Mouse (Mus musculus): ENCODE measurements at regions not wholly inside any gene's neighbourhood (a gene's known extent, or its start where the extent isn't known, plus 50 kb on each side); places are given as distances from the start of the nearest gene placed in this dataset.
A peak's percentile ranks its signal among the peaks of the same experiment; 100 is the strongest.

DNA sequence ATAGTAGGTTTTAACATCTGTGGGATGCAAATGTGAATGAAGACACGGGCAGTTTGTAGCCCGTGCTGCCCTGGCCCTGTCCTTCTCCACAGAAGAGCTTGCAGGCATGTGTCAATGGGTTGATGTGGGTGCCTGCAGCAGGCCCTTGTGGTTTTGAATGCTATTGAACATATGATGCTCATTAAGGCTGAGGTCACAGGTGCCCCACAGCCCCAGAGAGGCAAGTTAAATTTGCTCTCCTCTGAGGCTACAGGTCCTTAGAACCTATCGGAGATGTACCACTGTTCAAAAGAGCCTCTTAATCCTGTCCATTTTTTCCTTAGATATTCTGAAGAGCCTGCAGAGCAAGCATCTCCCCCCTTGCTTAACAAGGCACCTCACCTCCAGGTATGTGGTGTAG, 71.7 kb upstream of the Dlg1 start:
- no peak; the same call in none of the 2 replicates for ATAC-seq (replicated peaks)
- H3K4me2 ChIP-seq, result peak overlapping the region; percentile 14; the same call in 1 of the 2 replicates

DNA sequence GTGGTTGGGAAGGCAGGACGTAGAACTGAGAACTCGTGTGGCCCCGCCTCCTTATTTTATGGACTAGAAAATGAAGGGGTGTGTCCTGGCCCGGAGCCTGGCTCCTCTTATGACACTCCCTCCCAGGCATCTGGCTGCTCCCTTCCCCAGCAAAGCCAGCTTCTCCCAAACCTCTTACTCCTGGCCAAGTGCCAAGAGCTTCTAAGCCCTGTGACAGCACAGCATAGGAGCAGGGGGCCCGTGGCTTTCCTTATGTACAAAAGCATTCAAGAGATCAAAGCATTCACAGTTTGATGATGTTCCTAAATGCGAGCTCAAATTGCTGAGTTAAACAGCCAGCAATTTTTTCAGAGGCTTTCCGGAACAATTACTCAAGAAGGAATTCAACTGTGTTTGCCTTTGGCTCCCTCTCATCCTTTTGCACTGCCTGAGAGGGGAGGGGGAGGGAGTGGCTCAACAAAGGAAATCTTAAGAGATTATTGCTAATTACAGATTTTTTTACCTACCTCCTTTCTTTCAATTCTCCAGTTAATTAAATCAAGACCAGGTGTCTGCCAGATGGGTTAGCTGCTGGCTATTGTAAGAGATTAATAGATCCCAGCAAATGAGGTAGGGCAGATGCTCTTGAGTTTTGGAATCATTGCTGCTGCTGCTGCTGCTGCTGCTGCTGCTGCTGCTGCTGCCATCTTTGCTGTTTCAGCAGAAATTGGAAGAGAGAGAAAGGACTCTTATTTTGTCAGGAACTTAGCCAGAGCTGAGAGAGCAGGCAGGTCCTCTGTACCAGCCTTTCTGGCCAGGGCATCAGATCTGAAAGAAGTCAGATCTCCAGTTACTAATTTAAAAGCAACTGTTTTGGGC, 71.0 kb upstream of the Dlg1 start:
- H3K27ac ChIP-seq, result peak overlapping the region; percentile 79
- no peaks in the 10 kb centered on the region for H3K27me3 ChIP-seq (replicated peaks)
- ATAC-seq (replicated peaks), result peak; percentile 96
- peak overlapping the region; percentile 14 for H3K4me2 ChIP-seq
- 8% methylated on average over 7 of the region's 7 CpGs for WGBS
- no peaks in the 10 kb centered on the region for H3K36me3 ChIP-seq (replicated peaks)
- H3K9me3 ChIP-seq, result no peaks in the 10 kb centered on the region
- no peak overlapping the region for H3K4me3 ChIP-seq
- H3K9ac ChIP-seq, result no peak overlapping the region
- peaks cover 30% of the 10 kb centered on the region for H3K4me1 ChIP-seq

More for the DNA sequence above, 71.7 kb upstream of the Dlg1 start:
- 43% methylated on average over 3 of the region's 3 CpGs for WGBS
- Histone ChIP-seq H3K9me3 (no peaks in the 10 kb centered on the region), H3K27me3 (replicated peaks) (no peaks in the 10 kb centered on the region), H3K4me1 (peaks cover 30% of the 10 kb centered on the region), H3K36me3 (replicated peaks) (no peaks in the 10 kb centered on the region), H3K27ac (peak overlapping the region; percentile 79), H3K9ac (no peak overlapping the region), H3K4me3 (no peak overlapping the region)

- H3K9ac ChIP-seq, result no peak overlapping the region
Observed at GRCm38 (mm10) chr16:31592973-31593683, 70.1 kb upstream of the Dlg1 start.

GRCm38 (mm10) chr16:31597965-31598364, 65.3 kb upstream of the Dlg1 start:
- no peak for ATAC-seq (replicated peaks)
- Histone ChIP-seq H3K9ac (no peak overlapping the region), H3K27ac (no peak overlapping the region), H3K36me3 (replicated peaks) (no peaks in the 10 kb centered on the region), H3K4me3 (no peak overlapping the region), H3K4me1 (peaks cover 8% of the 10 kb centered on the region), H3K4me2 (no peak overlapping the region), H3K9me3 (no peaks in the 10 kb centered on the region), H3K27me3 (replicated peaks) (no peaks in the 10 kb centered on the region)
- 79% methylated on average over 5 of the region's 5 CpGs for WGBS

More at GRCm38 (mm10) chr16:31592973-31593683, 70.1 kb upstream of the Dlg1 start:
- no peaks in the 10 kb centered on the region for H3K27me3 ChIP-seq (replicated peaks)
- H3K4me1 ChIP-seq, result peaks cover 30% of the 10 kb centered on the region
- H3K4me3 ChIP-seq, result no peak overlapping the region
- 30% methylated on average over 9 of the region's 9 CpGs for WGBS
- H3K36me3 ChIP-seq (replicated peaks), result no peaks in the 10 kb centered on the region
- peak overlapping the region; percentile 79 for H3K27ac ChIP-seq
- 0 out of 2 replicates have a peak overlapping the region, but pooled peaks have one; percentile 14 for H3K4me2 ChIP-seq
- H3K9me3 ChIP-seq, result no peaks in the 10 kb centered on the region
- no peak for ATAC-seq (replicated peaks)

DNA sequence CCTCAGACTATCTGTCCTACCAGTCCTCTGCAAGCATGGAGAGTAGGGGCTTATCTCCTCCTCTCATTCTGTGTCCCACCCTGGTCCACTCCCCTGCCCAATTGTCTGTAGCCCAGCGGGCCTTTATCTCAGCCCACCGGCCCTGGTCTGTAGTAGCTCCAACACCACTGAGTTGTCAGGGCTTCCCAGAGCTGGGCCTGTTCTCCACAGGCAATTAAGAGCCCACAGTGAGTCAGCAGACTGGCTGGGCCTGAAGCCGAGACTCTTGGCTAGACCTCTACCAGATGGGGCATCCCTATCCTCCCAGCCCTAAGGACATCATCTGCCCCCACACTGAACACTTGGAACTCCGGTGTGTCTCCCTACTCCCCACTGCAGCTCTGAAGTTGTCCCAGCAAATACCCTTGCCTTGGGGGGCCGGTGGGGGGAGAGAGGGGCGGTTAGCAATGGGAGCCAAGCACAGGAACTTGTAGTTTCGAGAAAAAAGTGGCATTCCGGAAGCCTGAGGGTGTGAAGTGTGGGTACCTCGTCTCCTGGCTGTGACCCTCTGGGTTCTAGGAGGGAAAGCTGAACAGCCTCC, 64.7 kb upstream of the Dlg1 start:
- 82% methylated on average over 9 of the region's 9 CpGs for WGBS
- Histone ChIP-seq H3K9ac (no peak overlapping the region), H3K4me1 (peaks cover 3% of the 10 kb centered on the region), H3K27ac (no peak overlapping the region), H3K4me2 (no peak overlapping the region), H3K27me3 (replicated peaks) (no peaks in the 10 kb centered on the region), H3K36me3 (replicated peaks) (no peaks in the 10 kb centered on the region), H3K9me3 (no peaks in the 10 kb centered on the region), H3K4me3 (no peak overlapping the region)
- ATAC-seq (replicated peaks), result no peak

DNA sequence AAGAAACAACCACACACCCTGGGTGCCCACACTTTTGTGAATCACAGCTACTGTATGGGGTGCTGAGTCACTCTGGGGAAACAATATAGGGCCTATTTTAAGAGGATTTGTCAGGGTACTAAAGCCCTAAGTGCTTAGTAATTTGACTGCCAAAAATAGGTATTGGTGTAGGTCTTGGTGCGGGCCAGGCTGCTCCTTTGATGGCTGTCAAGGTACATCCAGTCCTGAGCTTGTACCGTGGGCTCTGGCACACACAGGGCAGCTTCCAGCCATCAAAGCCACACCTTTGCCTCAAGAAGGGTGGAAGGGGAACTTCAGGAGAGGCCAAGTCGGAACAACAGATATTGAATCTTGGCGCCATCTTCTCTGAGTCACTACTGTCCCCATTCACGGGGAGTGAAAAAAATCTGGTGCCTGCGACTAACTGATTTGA, 64.2 kb upstream of the Dlg1 start:
- Histone ChIP-seq H3K9me3 (no peaks in the 10 kb centered on the region), H3K36me3 (replicated peaks) (no peaks in the 10 kb centered on the region), H3K4me2 (no peak overlapping the region), H3K4me3 (no peak overlapping the region), H3K27me3 (replicated peaks) (no peaks in the 10 kb centered on the region), H3K4me1 (no peaks in the 10 kb centered on the region), H3K27ac (no peak overlapping the region), H3K9ac (no peak overlapping the region)
- ATAC-seq (replicated peaks), result no peak
- WGBS, result 93% methylated on average over 6 of the region's 6 CpGs

- Histone ChIP-seq H3K4me2 (no peak overlapping the region), H3K4me3 (no peak overlapping the region), H3K36me3 (replicated peaks) (no peaks in the 10 kb centered on the region), H3K27me3 (replicated peaks) (no peaks in the 10 kb centered on the region), H3K27ac (no peak overlapping the region), H3K9ac (no peak overlapping the region), H3K9me3 (no peaks in the 10 kb centered on the region), H3K4me1 (no peaks in the 10 kb centered on the region)
- WGBS, result 92% methylated on average over 3 of the region's 3 CpGs
- no peak for ATAC-seq (replicated peaks)
Observed at GRCm38 (mm10) chr16:31601278-31601677, 62.0 kb upstream of the Dlg1 start.

- Histone ChIP-seq H3K4me2 (no peak overlapping the region), H3K9ac (no peak overlapping the region), H3K27ac (no peak overlapping the region), H3K4me1 (no peaks in the 10 kb centered on the region), H3K4me3 (no peak overlapping the region), H3K9me3 (no peaks in the 10 kb centered on the region), H3K27me3 (replicated peaks) (no peaks in the 10 kb centered on the region), H3K36me3 (replicated peaks) (no peaks in the 10 kb centered on the region)
- ATAC-seq (replicated peaks), result no peak
- 81% methylated on average over 11 of the region's 11 CpGs for WGBS
Observed at GRCm38 (mm10) chr16:31603185-31603584, 60.1 kb upstream of the Dlg1 start.

GRCm38 (mm10) chr16:31606389-31607177, 56.7 kb upstream of the Dlg1 start:
- H3K4me1 ChIP-seq, result no peaks in the 10 kb centered on the region
- no peak for ATAC-seq (replicated peaks)

DNA sequence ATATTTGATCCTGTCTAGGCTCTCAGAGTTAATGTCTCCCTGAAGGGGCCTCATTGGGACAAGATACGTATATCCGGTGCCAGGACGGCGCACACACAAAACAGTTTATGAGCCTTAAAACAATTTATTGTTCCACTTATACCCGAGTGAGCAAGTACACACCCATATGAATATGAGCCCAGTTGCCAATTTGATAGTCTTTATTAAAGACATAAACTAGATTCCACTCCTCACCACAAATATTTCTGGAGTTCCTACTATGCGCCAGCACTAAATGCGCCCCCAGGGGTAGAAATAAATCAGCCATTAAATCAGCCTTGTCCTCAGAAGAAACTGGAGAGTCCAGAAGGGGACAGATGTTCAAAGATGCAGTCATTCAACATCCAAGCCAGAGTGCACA, 54.3 kb upstream of the Dlg1 start:
- WGBS, result 93% methylated on average over 7 of the region's 7 CpGs

More at GRCm38 (mm10) chr16:31606389-31607177, 56.7 kb upstream of the Dlg1 start:
- WGBS, result 80% methylated on average over 11 of the region's 11 CpGs
- no peak overlapping the region for H3K4me2 ChIP-seq
- no peaks in the 10 kb centered on the region for H3K9me3 ChIP-seq
- H3K36me3 ChIP-seq (replicated peaks), result no peaks in the 10 kb centered on the region
- no peak overlapping the region for H3K9ac ChIP-seq
- H3K4me3 ChIP-seq, result no peak overlapping the region
- no peak overlapping the region for H3K27ac ChIP-seq
- H3K27me3 ChIP-seq (replicated peaks), result no peaks in the 10 kb centered on the region

GRCm38 (mm10) chr16:31609394-31610172, 53.7 kb upstream of the Dlg1 start:
- no peak overlapping the region for H3K4me2 ChIP-seq
- no peak overlapping the region for H3K4me3 ChIP-seq
- H3K36me3 ChIP-seq (replicated peaks), result no peaks in the 10 kb centered on the region
- no peak for ATAC-seq (replicated peaks)
- H3K27me3 ChIP-seq (replicated peaks), result no peaks in the 10 kb centered on the region
- no peaks in the 10 kb centered on the region for H3K9me3 ChIP-seq
- H3K4me1 ChIP-seq, result no peaks in the 10 kb centered on the region
- H3K9ac ChIP-seq, result no peak overlapping the region
- no peak overlapping the region for H3K27ac ChIP-seq
- 92% methylated on average over 10 of the region's 10 CpGs for WGBS

More for the DNA sequence above, 54.3 kb upstream of the Dlg1 start:
- Histone ChIP-seq H3K9me3 (no peaks in the 10 kb centered on the region), H3K27me3 (replicated peaks) (no peaks in the 10 kb centered on the region), H3K36me3 (replicated peaks) (no peaks in the 10 kb centered on the region), H3K4me1 (no peaks in the 10 kb centered on the region), H3K27ac (no peak overlapping the region), H3K4me3 (no peak overlapping the region), H3K9ac (no peak overlapping the region), H3K4me2 (no peak overlapping the region)
- no peak for ATAC-seq (replicated peaks)
